Mouse (Mus musculus) left cerebral cortex, postnatal 36 days (tissue): Measurements from ENCODE around the gene Gipc3. TPM values are rescaled to one million over a fixed set of nuclear protein-coding genes. Genes with fewer than 3 reads are reported as not detected.
A peak's percentile ranks its signal among the peaks of the same experiment; 100 is the strongest.

Experiments used
- DNase-seq, 2 experiments: peaks; one replicate each; pipeline ENCODE4 v3.0.0; 2021 to 2022; ENCODE audit warnings: low spot score in 2 of 2, mixed read lengths in 1 of 2
- intact Hi-C: fragments of 180-260 bp; cut with DNase I; formaldehyde crosslinking; loops from one replicate; pipeline ENCODE4 v1.15.1; 2025
- microRNA-seq: library from miRNA; unstranded; fragments of <30 nt; microRNA quantifications from one replicate; pipeline ENCODE4 v1.2.0, GENCODE M21; 2022
- total RNA-seq, 2 experiments: library from RNA; stranded (reverse); gene quantifications; 2 replicates each; pipeline ENCODE4 v1.2.3; 2021

The Gipc3 gene
- total RNA-seq, 2 experiments from 2014 or later = 1.4 to 1.8 TPM

- intact Hi-C loops = no loop called here
- DNase-seq = no peak
Measured at GRCm38 (mm10) chr10:81291511-81292104, 51.5 kb downstream of the Gipc3 start, which contains the start of gene Tjp3. Tjp3 (minus strand) TSS chr10:81291581.

GRCm38 (mm10) chr10:81290698-81291460 is 52.2 kb downstream of the Gipc3 start:
- intact Hi-C loops = no loop called here
- DNase-seq = no peak

DNA sequence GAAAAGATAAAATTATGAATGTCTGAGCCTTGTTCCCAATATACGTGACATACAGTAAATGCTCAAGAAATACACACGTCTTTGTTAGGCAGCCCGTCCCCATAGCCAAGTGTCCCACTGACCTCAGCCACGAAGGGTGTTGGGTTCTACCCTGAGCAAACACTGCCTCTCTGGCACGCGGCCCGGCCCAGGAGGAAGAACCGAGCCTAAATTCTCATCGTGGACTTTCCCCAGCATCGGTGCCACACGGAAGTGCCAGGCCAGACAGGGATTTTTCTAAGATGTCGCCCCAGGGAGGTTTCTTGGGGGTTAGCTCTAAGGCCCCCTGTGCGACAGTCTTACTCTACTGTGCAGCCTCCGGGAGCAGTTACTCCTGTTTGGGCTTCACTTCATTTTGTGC is 53.3 kb downstream of the Gipc3 start:
- no peak for DNase-seq
- intact Hi-C loops = loop anchor here (2.0 to 5.0 kb wide), 3 partner anchors 15 to 61 kb away; partner anchors contain the start of genes Gipc3 and Hmg20b

- intact Hi-C loops = loop anchor here (2.0 to 5.0 kb wide), 3 partner anchors 16 to 62 kb away; partner anchors contain the start of genes Gipc3 and Hmg20b
- no peak for DNase-seq
Measured at GRCm38 (mm10) chr10:81289278-81289677, 53.8 kb downstream of the Gipc3 start.

GRCm38 (mm10) chr10:81288601-81289000 is 54.5 kb downstream of the Gipc3 start:
- intact Hi-C loops = loop anchor here (2.0 to 5.0 kb wide), 3 partner anchors 16 to 62 kb away; partner anchors contain the start of genes Gipc3 and Hmg20b
- DNase-seq = no peak

DNA sequence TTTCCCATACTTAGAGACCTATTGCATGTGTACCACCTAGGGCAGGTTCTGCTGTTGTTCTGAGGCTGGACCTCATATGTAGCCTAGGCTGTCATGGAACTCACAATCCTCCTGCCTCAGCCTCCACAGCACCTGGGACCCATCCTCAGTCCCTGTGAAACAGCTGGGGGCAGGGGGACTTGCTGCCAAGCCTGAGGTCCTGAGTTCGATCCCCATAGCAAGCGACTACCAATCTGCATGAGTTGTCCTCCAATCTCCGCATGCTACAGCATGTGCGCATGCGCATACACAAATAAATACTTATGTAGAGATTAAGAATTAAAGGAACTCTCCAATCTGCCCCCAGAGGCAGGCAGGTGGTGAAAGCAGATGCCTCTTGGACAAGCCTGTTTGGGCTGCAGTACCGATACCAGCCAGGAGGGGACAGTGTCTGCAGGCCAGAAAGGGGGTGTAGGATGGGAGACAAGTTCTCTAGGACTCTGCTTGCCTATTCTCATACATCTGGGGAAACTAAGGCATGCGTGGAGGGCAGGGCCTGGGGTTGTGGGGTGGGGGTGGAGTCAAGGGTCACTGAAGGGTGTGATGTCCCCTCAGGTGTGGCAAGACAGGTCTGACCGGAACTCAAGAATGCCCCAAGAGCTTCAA is 55.4 kb downstream of the Gipc3 start:
- intact Hi-C loops = loop anchor here (2.0 to 5.0 kb wide), 3 partner anchors 17 to 63 kb away; partner anchors contain the start of genes Gipc3 and Hmg20b
- no peak for DNase-seq

- intact Hi-C loops = loop anchor here (5.0 kb wide), 1 partner anchor 56 kb away; the partner anchor contains the start of gene Gipc3
- DNase-seq = no peak
Measured at GRCm38 (mm10) chr10:81286586-81286985, 56.5 kb downstream of the Gipc3 start.

DNA sequence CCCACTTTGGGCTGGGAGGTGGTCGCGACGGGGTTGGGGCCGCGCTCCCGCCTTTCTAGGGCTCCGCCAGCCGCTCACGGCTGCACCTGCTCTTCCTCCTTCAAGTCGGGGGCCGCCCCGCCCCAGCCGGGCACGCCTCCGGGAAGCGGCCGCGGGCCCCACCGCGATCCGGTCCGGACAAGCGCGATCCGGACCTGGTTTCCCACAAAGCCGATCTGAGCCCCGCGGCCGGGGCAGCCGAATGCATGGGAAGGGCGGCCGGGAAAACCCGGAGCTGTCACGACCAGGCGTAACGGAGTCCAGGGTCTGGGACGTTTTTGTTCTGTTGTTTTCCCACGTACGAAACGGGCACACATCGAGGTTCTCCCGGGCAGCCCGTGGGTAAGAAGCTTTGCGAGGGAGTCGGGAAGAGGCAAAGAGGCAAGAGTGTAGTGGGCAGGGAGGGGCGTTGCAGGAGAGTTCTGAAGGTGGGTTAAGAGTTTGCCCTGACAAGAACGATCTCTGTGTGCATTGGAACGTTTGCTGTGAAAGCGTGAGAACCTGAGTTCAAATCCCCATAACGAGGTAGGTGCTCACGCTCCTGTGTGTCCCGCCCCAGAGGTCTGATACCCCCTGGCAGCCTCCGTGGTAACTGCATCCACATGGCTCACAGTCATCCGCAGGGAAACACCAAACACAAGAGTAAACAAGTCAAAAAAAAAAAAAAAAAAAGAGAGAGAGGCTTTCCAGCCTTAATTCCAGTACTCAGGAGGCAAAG is 57.2 kb downstream of the Gipc3 start:
- intact Hi-C loops = loop anchor here (5.0 kb wide), 1 partner anchor 56 kb away; the partner anchor contains the start of gene Gipc3
- DNase-seq = peak; percentile 80 to 84

Small RNA genes lying within 50 kb of the gene (microRNA-seq; reads per million reads assigned to microRNA genes)
- 3.0 reads per million, percentile 5 among the genes with 10 or more reads in this experiment for gene Mir6913

Other genes with a start within 250 kb of the Gipc3 start
- gene Creb3l3, start 244.4 kb downstream of the Gipc3 start, total RNA-seq = under 1 TPM; 0.23 to 0.72 TPM
- 100 to 1,000 TPM; 120 to 133 TPM for gene Map2k2, start 237.4 kb downstream of the Gipc3 start, total RNA-seq
- 100 to 1,000 TPM; 120 to 133 TPM for gene Zbtb7a, start 208.0 kb downstream of the Gipc3 start, total RNA-seq
- gene Pias4, start 175.3 kb downstream of the Gipc3 start, total RNA-seq = 10 to 100 TPM; 26.7 to 31.8 TPM
- gene Eef2, start 166.6 kb downstream of the Gipc3 start, total RNA-seq = 100 to 1,000 TPM; 857 to 954 TPM
- 10 to 100 TPM; 75.0 to 76.4 TPM for gene Dapk3, start 160.3 kb downstream of the Gipc3 start, total RNA-seq
- gene 4930442H23Rik, start 159.4 kb downstream of the Gipc3 start, total RNA-seq = not detected
- gene Nmrk2, start 141.2 kb downstream of the Gipc3 start, total RNA-seq = under 1 TPM in 1 of 2 experiments, not detected in 1; 0.34 TPM
- gene Atcay, start 112.4 kb downstream of the Gipc3 start, total RNA-seq = 100 to 1,000 TPM; 202 to 212 TPM
- 10 to 100 TPM; 54.9 to 72.9 TPM for gene Zfr2, start 110.1 kb downstream of the Gipc3 start, total RNA-seq
- 100 to 1,000 TPM; 191 to 213 TPM for gene Matk, start 90.3 kb downstream of the Gipc3 start, total RNA-seq
- 10 to 100 TPM; 43.0 to 48.2 TPM for gene Mrpl54, start 76.3 kb downstream of the Gipc3 start, total RNA-seq
- gene Apba3, start 76.3 kb downstream of the Gipc3 start, total RNA-seq = 10 to 100 TPM; 30.1 to 39.3 TPM
- under 1 TPM in 1 of 2 experiments, not detected in 1; 0.50 TPM for gene Tjp3, start 51.7 kb downstream of the Gipc3 start, total RNA-seq
- 100 to 1,000 TPM; 419 to 450 TPM for gene Pip5k1c, start 50.3 kb downstream of the Gipc3 start, total RNA-seq
- 10 to 100 TPM; 29.7 to 31.7 TPM for gene Cactin, start 22.2 kb downstream of the Gipc3 start, total RNA-seq
- gene Tbxa2r, start 14.5 kb downstream of the Gipc3 start, total RNA-seq = under 1 TPM; 0.45 to 0.99 TPM
- gene Hmg20b, start 7.2 kb upstream of the Gipc3 start, total RNA-seq = 10 to 100 TPM; 27.0 to 35.5 TPM
- gene Mfsd12, start 14.2 kb upstream of the Gipc3 start, total RNA-seq = 10 to 100 TPM; 39.6 to 40.9 TPM
- gene 4930404N11Rik, start 22.6 kb upstream of the Gipc3 start, total RNA-seq = 1 to 10 TPM in 1 of 2 experiments, under 1 TPM in 1; 0.49 to 2.2 TPM
- gene Fzr1, start 35.2 kb upstream of the Gipc3 start, total RNA-seq = 10 to 100 TPM; 67.8 to 72.2 TPM
- gene Dohh, start 41.2 kb upstream of the Gipc3 start, total RNA-seq = 100 to 1,000 TPM in 1 of 2 experiments, 10 to 100 TPM in 1; 80.0 to 103 TPM
- gene Gm48551, start 41.2 kb upstream of the Gipc3 start, total RNA-seq = 1 to 10 TPM; 2.5 to 4.3 TPM
- gene Gm48552, start 45.7 kb upstream of the Gipc3 start, total RNA-seq = 1 to 10 TPM; 1.9 to 4.9 TPM
- gene Smim24, start 49.8 kb upstream of the Gipc3 start, total RNA-seq = under 1 TPM; 0.77 to 0.94 TPM
- 10 to 100 TPM; 87.9 to 96.9 TPM for gene Nfic, start 112.4 kb upstream of the Gipc3 start, total RNA-seq
- gene Celf5, start 139.4 kb upstream of the Gipc3 start, total RNA-seq = 100 to 1,000 TPM; 256 to 303 TPM
- gene Ncln, start 153.1 kb upstream of the Gipc3 start, total RNA-seq = 10 to 100 TPM; 74.9 to 88.8 TPM
- gene S1pr4, start 156.9 kb upstream of the Gipc3 start, total RNA-seq = under 1 TPM; 0.43 to 0.52 TPM
- gene Gna15, start 181.0 kb upstream of the Gipc3 start, total RNA-seq = 1 to 10 TPM; 2.3 to 3.1 TPM
- 100 to 1,000 TPM; 103 to 115 TPM for gene Gna11, start 201.9 kb upstream of the Gipc3 start, total RNA-seq
- 100 to 1,000 TPM; 652 to 731 TPM for gene Aes, start 216.2 kb upstream of the Gipc3 start, total RNA-seq
- gene Tle2, start 231.3 kb upstream of the Gipc3 start, total RNA-seq = 10 to 100 TPM; 23.7 to 37.6 TPM